Mouse (Mus musculus) urinary bladder, postnatal 14 days (tissue): Measurements from ENCODE around the gene Stx2.

ENCODE experiments used
- DNase-seq: peaks from one replicate; pipeline ENCODE4 v3.0.0; 2021; ENCODE audit warnings: low spot score

The Stx2 gene

DNA sequence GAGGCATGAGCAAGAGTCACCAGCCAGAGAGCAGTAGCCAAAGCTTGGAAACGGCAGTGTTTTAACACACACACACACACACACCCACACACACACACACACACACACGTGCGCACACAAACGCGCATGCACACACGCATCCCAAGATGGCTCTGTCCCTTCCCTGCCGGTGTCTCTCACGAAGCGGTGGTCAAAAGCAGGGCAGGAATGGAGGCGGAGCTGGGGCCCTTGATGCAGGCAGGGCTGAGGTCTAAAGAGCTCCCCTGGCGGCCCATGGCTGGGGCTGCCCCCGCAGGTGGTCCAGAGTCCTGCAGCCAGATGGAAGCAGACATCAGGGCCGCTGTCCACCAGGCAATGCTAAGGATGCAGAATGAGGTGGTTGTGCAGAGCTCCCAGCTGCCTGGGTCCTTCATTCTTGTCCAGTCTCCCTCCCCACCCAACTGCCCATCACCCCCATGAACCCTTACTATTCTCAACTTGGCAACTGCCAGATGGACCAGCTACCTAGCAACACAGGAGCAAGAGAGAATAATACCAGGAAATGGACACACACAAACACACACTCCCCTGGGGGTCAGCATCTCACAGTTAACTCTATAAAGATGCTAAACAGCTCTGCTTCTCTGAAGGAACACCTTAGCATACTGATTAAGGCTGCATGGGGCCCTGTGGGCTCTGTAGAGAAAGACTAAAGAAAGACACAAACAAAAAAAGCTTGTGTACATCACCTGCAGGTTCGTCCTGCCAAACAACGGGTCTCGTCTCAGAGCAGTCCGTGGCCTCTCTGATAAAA, 54.9 kb downstream of the Stx2 start, which contains the start of gene Rimbp2:
TSS of gene Rimbp2 (minus strand) at position 209 of the 793 bp plus-strand sequence.
- no peak for DNase-seq

DNA sequence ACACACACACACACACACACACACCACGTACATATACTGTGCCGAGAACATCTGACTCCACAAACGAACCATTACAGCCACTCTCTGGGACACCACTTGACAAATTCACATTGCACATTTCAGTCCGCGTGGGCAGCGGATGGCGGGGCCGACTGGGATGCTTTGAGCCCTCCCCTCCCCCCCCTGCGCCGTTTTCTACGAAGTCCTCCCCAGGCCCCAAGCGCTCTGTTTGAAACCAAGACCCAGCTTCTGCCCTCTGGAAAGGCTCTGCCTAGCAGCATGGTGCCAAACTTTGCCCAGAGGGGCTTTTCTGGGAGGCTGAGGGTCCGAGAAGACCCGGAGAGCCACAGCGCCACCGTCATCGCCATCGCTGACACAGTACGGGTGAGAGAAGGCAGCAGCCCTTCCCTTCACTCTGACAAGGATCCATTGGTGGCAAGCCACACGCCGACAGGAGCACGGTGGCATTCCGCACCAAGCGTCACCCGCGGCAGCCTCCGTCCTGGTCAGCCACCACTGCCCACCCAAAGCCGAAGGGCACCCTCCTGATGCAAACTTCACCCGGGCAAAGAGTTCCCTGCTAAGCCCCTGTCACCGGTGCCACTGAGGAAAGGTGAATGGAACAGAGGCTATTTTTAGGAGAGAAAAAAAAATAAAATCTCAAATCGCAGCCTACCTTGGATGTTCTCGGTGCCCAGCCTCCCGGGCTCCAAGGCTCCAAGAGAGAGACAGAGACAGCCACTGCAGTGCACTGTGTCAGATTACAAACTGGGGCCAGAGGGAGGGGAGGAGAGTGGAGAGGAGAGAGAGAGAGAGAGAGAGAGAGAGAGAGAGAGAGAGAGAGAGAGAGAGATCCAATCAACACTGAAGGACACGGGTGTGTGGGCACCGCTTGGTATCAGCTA, 55.8 kb downstream of the Stx2 start:
- DNase-seq: no peak

DNA sequence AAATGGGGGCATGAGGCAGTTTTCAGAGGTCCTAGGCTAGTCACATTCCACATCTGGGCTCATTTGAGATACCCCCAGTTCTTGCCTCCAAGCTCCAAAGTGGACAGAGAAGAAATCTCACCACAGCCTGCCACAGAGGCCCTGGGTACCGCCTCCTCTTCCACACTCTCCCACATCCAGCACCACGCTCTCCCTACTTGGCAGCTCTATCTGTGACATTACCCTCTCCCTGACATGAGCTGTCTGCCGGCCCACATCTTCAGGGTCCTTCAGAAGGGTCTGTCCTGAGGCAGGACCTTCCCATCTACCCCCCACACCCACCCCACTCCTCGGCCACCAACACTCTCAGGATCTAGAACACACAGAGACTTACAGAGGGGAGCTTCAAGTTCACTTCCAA, 56.9 kb downstream of the Stx2 start:
- no peak for DNase-seq

DNA sequence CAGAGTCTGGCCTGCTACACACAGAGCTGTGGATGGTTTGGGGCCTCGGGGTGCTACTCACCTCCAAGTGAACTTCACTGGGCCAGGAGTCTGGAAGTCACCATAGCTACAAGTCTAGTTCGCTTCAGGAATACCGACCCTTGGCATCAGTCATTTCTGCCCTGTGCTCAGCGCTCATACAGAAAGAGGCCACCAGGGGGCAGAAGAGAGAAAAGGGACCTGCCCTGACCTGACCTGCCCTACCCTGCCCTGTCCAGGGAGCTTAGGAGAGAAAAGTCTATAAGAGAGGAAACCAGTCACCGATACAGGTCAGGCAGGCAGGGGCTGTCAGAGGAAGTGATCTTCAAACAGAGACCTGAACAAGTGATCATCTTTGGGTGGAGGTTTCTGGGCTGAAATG, 61.3 kb downstream of the Stx2 start:
- peak; percentile 7 for DNase-seq

DNA sequence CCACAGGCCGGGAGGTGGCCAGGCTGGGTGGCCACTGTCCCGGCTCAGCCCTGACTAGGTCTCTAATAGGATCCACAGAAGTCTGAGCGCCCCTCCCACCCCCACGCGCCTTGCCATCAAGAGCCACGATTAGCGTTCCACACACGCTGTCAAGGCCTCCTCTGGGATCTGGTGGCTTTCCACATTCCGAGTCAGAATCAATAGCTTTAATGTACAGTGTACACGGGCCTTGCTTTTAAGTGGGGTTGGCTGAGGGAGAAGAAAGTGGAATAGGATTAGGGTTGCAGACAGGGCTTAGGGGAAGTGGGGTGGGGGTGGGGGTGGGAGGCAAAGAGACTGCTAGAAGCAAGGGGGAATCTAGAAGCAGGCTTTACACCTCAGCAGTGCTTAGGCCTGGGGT, 67.9 kb downstream of the Stx2 start:
- no peak for DNase-seq

DNA sequence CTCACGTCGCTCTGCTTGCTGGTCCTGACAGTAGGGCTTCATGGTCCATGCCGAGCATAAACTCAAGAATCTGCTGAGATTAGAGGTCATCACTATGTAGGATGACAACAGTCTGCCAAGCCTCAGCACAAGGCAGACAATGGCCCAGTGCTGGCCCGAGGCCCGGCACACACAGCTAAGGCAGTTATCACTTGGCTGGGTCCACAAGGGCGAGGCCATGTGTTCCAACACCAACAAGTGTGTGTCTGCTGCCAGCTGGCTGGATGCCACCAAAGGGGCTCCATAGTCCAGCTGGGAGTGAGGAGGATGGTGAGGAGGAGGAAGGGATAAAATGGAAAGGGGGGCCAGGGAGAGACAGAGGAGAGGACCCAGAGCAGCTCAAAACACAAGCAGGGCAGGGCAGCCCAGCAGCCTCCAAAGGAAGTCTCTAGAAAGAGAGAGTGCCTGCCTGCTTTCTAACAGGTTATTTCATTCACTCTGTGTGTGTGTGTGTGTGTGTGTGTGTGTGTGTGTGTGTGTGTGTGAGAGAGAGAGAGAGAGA, 72.9 kb downstream of the Stx2 start:
- DNase-seq: no peak
